Mouse (Mus musculus): ENCODE measurements around the gene Arhgef25.

Arhgef25 gene

GRCm38 (mm10) chr10:127186451-127186850, 3.4 kb downstream of the Arhgef25 start:
- no peak for DNase-seq (ENCODE audit: low spot score in 2 of 2)

DNA sequence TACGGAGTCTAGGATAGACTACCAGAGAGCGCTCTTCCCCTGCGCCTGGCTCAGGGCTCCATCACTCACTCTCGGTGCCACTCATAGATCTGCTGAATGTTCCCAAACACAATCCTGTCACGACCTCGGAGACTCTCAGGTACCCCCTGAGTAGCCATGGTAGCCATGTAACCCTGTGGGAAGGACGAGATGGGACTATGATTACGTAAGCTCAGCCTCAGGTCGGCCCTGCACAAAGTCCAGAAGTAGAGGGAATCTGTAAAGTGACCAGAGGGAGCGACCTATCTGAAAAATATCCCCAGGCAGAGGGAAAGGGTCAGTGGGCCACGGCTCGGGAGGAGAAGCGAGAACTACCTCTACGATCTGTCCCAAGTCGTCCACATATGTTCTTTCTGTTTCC, 4.4 kb downstream of the Arhgef25 start:
- DNase-seq (ENCODE audit: low spot score in 2 of 2): no peak

DNA sequence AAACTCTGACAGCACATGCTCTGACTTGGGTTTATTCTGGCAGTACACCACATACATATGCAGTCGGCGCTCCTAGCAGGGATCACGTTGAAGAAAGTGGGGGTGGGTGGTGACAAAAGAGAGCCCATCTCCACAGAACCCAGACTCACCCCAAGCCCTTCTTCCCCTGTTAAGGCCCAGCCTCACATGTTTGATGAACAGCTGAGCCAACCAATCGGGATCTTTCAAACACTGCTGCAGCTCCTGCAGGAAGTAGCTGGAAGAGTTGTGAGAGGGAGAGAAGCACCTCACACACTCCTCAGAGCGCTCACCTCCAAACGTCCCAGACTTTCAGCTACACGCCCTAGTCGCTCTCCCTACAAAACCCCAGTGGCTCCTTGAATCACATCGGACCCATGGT, 4.8 kb downstream of the Arhgef25 start:
- no peak for DNase-seq (ENCODE audit: low spot score in 2 of 2)

DNA sequence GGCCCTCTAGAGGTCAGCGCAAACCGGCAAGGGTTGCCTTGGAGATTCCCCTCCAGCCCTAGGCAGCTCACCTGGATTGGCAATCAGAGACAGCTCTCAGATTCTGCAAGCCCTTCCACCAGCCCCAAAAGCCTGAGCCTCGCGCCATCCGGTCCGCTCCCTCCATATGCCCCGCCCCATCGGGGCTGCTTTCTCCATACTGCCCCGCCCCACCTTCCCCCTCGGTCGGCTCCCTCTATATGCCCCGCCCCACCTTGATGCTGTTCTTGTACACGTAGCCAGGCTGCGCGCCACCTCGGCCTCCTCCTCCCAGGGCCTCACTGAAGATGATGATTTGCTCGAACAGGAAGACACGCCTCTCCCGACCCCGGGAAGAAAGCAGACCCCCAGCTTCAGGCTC, 6.1 kb downstream of the Arhgef25 start:
- DNase-seq (ENCODE audit: low spot score in 2 of 2): no peak

DNA sequence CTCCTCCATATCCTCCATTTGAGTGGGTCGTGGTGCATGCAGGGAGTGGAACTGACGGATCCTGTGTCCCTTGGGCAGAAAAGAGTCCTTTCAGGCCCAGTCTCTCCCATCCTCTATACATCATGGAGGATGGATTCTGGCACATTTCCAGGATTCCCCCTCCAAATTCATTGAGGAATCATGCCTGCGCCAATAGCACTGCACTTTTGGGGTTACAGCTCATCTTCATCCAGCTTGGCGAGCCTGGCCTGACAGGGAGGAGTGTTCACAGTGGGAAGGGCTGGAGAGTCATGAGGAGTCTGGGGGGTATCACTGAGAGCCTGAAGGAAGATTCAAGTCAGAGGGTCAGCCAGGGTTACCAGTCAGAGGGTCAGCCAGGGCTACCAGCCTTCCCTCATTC, 7.3 kb downstream of the Arhgef25 start:
- DNase-seq (ENCODE audit: low spot score in 2 of 2): no peak

- no peak for DNase-seq (ENCODE audit: low spot score in 2 of 2)
These were observed 8.3 kb downstream of the Arhgef25 start for GRCm38 (mm10) chr10:127181566-127181965.

DNA sequence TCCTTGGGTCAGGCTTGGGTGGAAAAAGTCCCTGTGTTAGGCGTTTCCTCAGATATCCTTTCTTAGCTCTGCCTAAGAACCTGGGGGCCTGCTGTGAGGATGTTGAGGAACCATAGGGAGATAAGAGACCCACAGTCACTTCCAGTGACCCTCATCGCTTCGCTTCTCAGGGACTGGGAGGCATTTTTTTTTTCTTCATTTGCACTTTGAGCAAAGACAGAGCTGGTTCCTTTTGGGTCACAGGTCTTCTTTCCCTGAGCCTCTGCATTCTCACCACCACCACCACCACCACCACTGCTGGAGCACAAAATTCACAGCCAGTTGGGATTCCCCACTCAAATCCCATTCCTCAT, 9.2 kb downstream of the Arhgef25 start:
- no peak for DNase-seq (ENCODE audit: low spot score in 2 of 2)

DNA sequence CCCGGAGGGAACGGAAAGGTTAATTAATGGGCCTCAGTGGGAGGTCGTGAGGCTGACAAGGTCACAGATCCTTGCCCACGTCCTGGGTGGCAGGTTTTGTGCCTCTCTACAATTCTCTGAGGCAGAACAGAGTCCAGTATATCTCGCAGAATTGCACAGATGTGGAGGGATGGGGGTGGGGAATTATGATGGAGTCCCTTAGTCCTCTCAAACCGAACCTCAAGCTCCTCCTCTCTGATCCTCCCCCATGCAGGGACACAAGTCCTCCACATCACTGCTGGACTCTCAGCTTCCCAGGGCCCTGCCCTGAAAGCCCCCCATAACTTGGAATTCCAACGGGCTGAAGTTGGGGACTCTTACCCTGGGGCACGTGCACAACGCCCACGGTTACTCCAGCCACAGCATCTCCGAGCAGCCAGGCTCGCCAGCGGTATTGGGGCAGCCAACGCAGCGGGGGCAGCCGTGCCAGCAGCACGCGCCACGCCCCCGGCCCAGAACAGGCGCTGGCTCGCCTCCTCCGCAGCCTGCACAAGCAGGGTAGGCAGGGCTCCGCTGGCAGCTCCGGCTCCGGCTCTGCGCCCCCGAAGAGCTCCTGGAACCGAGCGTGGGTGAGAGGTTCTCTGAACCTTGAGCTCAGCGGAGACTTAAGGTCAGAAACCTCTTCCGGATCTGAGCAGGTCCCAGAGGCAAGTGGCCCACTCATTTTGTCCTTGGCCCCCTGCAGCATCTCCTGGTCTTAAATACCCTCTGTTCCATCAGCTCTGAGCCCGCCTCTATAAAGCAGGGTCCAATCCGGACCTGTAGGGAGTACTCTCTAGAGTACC, 9.8 kb downstream of the Arhgef25 start, which contains the start of gene Slc26a10:
Slc26a10 (minus strand) TSS at position 775 of the 824 bp plus-strand sequence.
- peak in 1 of 2 experiments; percentile 26 for DNase-seq (ENCODE audit: low spot score in 2 of 2)

GRCm38 (mm10) chr10:127178286-127179027, 11.4 kb downstream of the Arhgef25 start:
- no peak for DNase-seq (ENCODE audit: low spot score in 2 of 2)

DNA sequence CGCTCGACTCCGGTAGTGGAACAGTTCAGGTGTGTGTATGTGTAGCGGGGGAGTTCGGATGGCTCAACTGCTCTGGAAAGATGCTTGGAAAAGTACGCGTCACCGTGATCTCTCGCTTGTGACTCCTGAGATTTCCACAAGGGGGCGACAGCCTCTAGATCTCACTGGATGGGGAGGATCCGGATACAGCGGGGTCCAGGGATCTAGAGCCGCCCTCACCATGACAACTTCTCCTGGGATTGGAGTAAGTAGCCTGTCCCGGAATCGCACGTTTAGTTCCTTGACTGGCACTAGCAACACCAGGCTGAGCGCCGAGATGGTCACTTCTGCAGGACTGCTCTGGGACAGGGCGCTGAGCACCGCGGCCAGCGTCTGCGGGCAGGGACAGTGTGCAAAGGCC, 12.2 kb downstream of the Arhgef25 start:
- DNase-seq (ENCODE audit: low spot score in 2 of 2): peak; percentile 34 to 69

DNA sequence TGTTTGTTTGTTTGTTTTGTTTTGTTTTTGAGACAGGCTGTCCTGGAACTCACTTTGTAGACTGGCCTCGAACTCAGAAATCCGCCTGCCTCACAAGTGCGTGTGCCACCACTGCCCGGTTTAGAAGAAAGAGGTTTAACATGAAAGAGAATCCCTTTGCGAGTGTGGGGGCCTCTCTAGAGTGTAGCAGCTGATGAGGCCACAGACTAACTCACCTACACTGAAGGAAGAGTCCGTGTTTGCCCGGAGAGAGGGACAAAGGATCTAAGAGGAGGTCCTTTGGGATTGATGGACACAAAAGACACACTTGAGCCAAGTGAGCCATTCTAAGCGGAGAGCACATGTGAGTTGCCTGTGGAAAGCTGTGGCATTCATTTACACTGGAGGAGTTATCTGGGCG, 12.6 kb downstream of the Arhgef25 start:
- no peak for DNase-seq (ENCODE audit: low spot score in 2 of 2)

DNA sequence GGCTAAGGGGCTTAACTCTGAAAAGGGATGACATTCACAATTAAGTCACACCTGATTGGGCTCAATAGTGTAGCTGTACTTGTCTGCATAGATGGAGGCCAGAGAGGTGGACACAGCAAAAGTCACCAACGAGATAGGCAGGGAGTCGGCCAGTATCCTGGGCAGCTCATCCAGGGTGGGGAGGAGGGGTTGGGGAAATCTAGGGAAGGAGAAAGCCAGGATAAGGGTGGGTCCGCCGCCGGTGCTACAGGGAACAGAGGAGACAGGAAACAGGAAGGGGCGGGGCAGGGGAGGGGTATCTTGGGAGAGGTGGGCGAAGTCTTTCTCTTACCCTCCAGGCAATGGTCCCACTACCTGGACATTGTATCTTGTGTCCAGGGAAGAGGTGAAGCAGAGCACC, 13.1 kb downstream of the Arhgef25 start:
- no peak for DNase-seq (ENCODE audit: low spot score in 2 of 2)

GRCm38 (mm10) chr10:127176228-127176627, 13.7 kb downstream of the Arhgef25 start:
- no peak for DNase-seq (ENCODE audit: low spot score in 2 of 2)

- DNase-seq (ENCODE audit: low spot score in 2 of 2): no peak
These were observed 15.7 kb downstream of the Arhgef25 start for GRCm38 (mm10) chr10:127174170-127174569.

GRCm38 (mm10) chr10:127173148-127174065, 16.5 kb downstream of the Arhgef25 start:
- peak in 1 of 2 experiments; percentile 9 for DNase-seq (ENCODE audit: low spot score in 2 of 2)

DNA sequence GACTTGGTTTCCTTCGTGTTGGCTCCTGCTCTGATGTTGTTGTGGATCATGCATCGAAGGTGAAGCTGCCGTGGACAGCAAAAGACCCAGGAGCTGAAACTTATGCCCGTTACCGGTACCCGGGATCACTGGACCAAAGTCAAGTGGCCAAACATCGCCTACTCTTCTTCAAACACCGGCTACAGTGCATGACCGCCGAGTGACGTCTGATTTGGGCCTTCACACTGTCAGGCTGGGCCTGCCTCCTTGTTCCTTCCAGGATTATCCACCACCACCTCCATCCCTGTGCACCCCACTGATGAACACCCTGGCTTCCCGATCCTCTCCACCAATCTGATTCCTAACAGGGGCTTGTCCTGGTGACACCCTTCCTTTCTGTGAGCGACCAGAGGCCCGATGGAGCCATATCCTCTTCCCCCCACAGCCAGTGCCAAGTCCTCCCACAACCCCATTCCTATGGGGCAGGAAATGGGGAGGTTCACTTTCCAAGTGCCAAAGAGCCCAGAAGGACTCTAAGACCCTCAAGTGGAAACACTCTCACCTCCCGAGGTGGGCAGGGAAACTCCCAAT, 18.2 kb downstream of the Arhgef25 start:
- DNase-seq (ENCODE audit: low spot score in 2 of 2): no peak

DNA sequence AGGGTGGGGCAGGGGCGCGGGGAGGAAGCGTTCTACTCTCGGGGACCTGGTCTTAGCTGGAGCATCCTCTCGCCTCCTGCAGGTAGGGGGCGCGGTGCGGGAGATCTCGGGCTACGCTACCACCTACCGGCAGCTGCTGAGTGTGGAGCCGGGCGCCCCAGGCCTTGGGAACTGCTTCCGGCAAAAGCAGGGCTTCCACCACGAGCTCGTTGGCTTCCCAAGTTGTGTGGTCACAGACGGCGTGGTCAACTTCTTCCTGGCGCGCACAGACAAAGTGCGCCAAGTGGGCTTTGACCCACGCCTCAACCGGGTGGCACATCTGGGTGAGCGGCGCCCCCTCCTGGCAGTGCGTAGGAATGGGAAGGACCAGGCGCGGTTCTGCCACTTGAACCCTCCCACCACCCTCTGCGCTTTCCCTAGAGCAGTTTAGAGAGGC, 19.0 kb downstream of the Arhgef25 start:
- peak in 1 of 2 experiments; percentile 62 for DNase-seq (ENCODE audit: low spot score in 2 of 2)

DNA sequence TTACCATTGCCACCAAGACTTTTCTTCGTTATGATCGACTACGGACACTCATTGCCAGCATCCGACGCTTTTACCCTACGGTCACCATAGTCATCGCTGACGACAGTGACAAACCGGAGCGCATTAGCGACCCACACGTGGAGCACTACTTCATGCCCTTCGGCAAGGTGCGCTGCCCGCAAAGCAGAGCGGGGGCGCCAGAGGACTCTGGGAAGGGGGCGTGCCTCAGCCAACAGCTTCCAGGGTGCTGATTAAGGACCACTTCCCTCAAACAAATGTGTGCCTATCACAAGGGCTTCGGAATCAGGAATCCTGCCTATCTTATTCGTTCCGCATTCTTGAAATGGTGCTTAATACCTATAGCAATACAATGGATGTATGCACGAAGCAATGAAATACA, 19.9 kb downstream of the Arhgef25 start:
- no peak for DNase-seq (ENCODE audit: low spot score in 2 of 2)

- DNase-seq (ENCODE audit: low spot score in 2 of 2): peak in 1 of 2 experiments; percentile 7
These were observed 22.2 kb downstream of the Arhgef25 start for GRCm38 (mm10) chr10:127167614-127168192.

- no peak for DNase-seq (ENCODE audit: low spot score in 2 of 2)
These were observed 22.9 kb downstream of the Arhgef25 start for GRCm38 (mm10) chr10:127166771-127167613.

Measured in frontal cortex, postnatal 10 days (tissue).